Mouse (Mus musculus): ENCODE measurements around the gene Pex11g. TPM values are rescaled to one million over a fixed set of nuclear protein-coding genes. Genes with fewer than 3 reads are reported as not detected.
A peak's percentile ranks its signal among the peaks of the same experiment; 100 is the strongest.

Pex11g gene
- total RNA-seq (2014; fragmentation: Nextera tagmentation): 2.0 and 3.0 TPM in 2 replicates
- 1.3 and 6.2 TPM in 2 replicates for total RNA-seq (2017)

GRCm38 (mm10) chr8:3467006-3467885 lies at the start of gene Pex11g:
Gene Pex11g, minus strand, starts transcription at chr8:3467680.
- peak; percentile 91 for ATAC-seq (replicated peaks; ENCODE audit: low FRiP score, low TSS enrichment, poor library complexity, severe bottlenecking)

GRCm38 (mm10) chr8:3517117-3517495 lies 49.6 kb upstream of the Pex11g start:
- no peak for ATAC-seq (replicated peaks; ENCODE audit: low FRiP score, low TSS enrichment, poor library complexity, severe bottlenecking)

- peak; percentile 80 for ATAC-seq (replicated peaks; ENCODE audit: low FRiP score, low TSS enrichment, poor library complexity, severe bottlenecking)
Measured at GRCm38 (mm10) chr8:3516450-3517116, 49.1 kb upstream of the Pex11g start.

- ATAC-seq (replicated peaks; ENCODE audit: low FRiP score, low TSS enrichment, poor library complexity, severe bottlenecking): peak; percentile 58
Measured at GRCm38 (mm10) chr8:3515771-3516417, 48.4 kb upstream of the Pex11g start.

GRCm38 (mm10) chr8:3515260-3515671 lies 47.8 kb upstream of the Pex11g start, which contains the start of gene Pnpla6:
Gene Pnpla6, plus strand, starts transcription at chr8:3515384.
- peak; percentile 68 for ATAC-seq (replicated peaks; ENCODE audit: low FRiP score, low TSS enrichment, poor library complexity, severe bottlenecking)

- ATAC-seq (replicated peaks; ENCODE audit: low FRiP score, low TSS enrichment, poor library complexity, severe bottlenecking): no peak
Measured at GRCm38 (mm10) chr8:3514681-3515247, 47.3 kb upstream of the Pex11g start.

- no peak for ATAC-seq (replicated peaks; ENCODE audit: low FRiP score, low TSS enrichment, poor library complexity, severe bottlenecking)
Measured at GRCm38 (mm10) chr8:3507979-3508754, 40.7 kb upstream of the Pex11g start.

GRCm38 (mm10) chr8:3502217-3502616 lies 34.7 kb upstream of the Pex11g start:
- no peak for ATAC-seq (replicated peaks; ENCODE audit: low FRiP score, low TSS enrichment, poor library complexity, severe bottlenecking)

- ATAC-seq (replicated peaks; ENCODE audit: low FRiP score, low TSS enrichment, poor library complexity, severe bottlenecking): peak; percentile 88
Measured at GRCm38 (mm10) chr8:3500235-3501090, 33.0 kb upstream of the Pex11g start, which contains the start of gene Mcoln1. Gene Mcoln1, plus strand, starts transcription at chr8:3500457.

- ATAC-seq (replicated peaks; ENCODE audit: low FRiP score, low TSS enrichment, poor library complexity, severe bottlenecking): peak; percentile 43
Measured at GRCm38 (mm10) chr8:3499751-3500150, 32.3 kb upstream of the Pex11g start.

- ATAC-seq (replicated peaks; ENCODE audit: low FRiP score, low TSS enrichment, poor library complexity, severe bottlenecking): no peak
Measured at GRCm38 (mm10) chr8:3498583-3498982, 31.1 kb upstream of the Pex11g start.

GRCm38 (mm10) chr8:3496428-3496748 lies 28.9 kb upstream of the Pex11g start:
- no peak for ATAC-seq (replicated peaks; ENCODE audit: low FRiP score, low TSS enrichment, poor library complexity, severe bottlenecking)

GRCm38 (mm10) chr8:3495578-3496427 lies 28.3 kb upstream of the Pex11g start:
- no peak for ATAC-seq (replicated peaks; ENCODE audit: low FRiP score, low TSS enrichment, poor library complexity, severe bottlenecking)

- ATAC-seq (replicated peaks; ENCODE audit: low FRiP score, low TSS enrichment, poor library complexity, severe bottlenecking): no peak; the same call in 1 of the 2 replicates
Measured at GRCm38 (mm10) chr8:3493845-3494208, 26.3 kb upstream of the Pex11g start.

GRCm38 (mm10) chr8:3492901-3493844 lies 25.7 kb upstream of the Pex11g start, which contains the start of gene Zfp358:
Gene Zfp358, plus strand, starts transcription at chr8:3493138.
- ATAC-seq (replicated peaks; ENCODE audit: low FRiP score, low TSS enrichment, poor library complexity, severe bottlenecking): peak; percentile 73

GRCm38 (mm10) chr8:3485192-3485591 lies 17.7 kb upstream of the Pex11g start:
- peak; percentile 30; the same call in 1 of the 2 replicates for ATAC-seq (replicated peaks; ENCODE audit: low FRiP score, low TSS enrichment, poor library complexity, severe bottlenecking)

Data from megakaryocyte-erythroid progenitor cell, adult 5-6 weeks (primary cell).